ENCODE assay signal across 14 mouse cellular contexts in genomic region chr5:92458726-92459125, GRCm38 (mm10).
"Had no signal": no experiment of that assay in that cellular context is flagged by ENCODE, and none has a peak within 500 bp of the region (broad histone marks: within the 10 kb centered on the region; RNA-seq: fewer than 3 reads in every experiment).

No protein-coding gene starts in this region.

- H3K9ac ChIP-seq: kidney, embryonic 15.5 days; limb, embryonic 12.5 days; liver, embryonic 14.5 days; lung, embryonic 14.5 days; midbrain, embryonic 12.5 days had no signal

- DNase-seq: layer of hippocampus, adult 9-11 months; layer of hippocampus, postnatal 36 days; lung, embryonic 14.5 days; lung, postnatal 10 days; lung, postnatal 4 days; right cerebral cortex, postnatal 14 days; thymus, postnatal 4 days had no signal

- ATAC-seq: intestine, embryonic 16.5 days; midbrain, embryonic 16.5 days had no signal

- H3K9me3 ChIP-seq: kidney, embryonic 15.5 days; limb, embryonic 12.5 days; megakaryocyte, embryonic 14.5 days; midbrain, embryonic 12.5 days had no signal

- H3K4me1 ChIP-seq: kidney, embryonic 15.5 days; limb, embryonic 12.5 days; midbrain, embryonic 12.5 days had no signal

- H3K4me3 ChIP-seq: kidney, embryonic 15.5 days; limb, embryonic 12.5 days; megakaryocyte, embryonic 14.5 days; midbrain, embryonic 12.5 days had no signal

- H3K27me3 ChIP-seq: kidney, embryonic 15.5 days; limb, embryonic 12.5 days; megakaryocyte, embryonic 14.5 days; midbrain, embryonic 12.5 days had no signal

- H3K27ac ChIP-seq: kidney, embryonic 15.5 days; limb, embryonic 12.5 days; liver, embryonic 14.5 days; midbrain, embryonic 12.5 days had no signal

- H3K4me2 ChIP-seq: kidney, embryonic 15.5 days; limb, embryonic 12.5 days; lung, embryonic 14.5 days; midbrain, embryonic 12.5 days had no signal
